Mouse (Mus musculus) brain, embryonic 18.5 days (tissue): ENCODE data around the gene Ncoa3.

Experiments used
- DNase-seq: peaks from one replicate; pipeline ENCODE4 v3.0.0-alpha.2; 2012; ENCODE audit warnings: low read depth, low spot score

The Ncoa3 gene

DNA sequence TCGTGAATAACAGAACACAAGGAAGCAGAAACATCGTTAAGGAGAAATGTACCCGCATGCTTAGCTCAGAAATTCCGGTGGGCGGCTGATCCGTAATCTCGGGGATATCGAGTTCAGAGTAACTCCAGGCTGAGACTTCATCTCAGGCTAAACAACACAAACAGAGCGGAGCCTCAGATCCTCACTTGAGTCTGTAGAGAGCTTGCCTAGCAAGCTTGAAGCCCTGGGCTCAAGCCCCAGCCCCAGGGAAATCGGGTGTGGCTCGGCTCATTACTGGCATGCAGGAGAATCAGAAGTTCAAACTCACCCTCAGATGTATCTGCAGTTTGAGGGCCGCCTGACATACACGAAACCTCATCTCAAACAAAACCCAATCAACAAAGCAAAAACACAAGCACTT, 22.5 kb upstream of the Ncoa3 start:
- no peak for DNase-seq

DNA sequence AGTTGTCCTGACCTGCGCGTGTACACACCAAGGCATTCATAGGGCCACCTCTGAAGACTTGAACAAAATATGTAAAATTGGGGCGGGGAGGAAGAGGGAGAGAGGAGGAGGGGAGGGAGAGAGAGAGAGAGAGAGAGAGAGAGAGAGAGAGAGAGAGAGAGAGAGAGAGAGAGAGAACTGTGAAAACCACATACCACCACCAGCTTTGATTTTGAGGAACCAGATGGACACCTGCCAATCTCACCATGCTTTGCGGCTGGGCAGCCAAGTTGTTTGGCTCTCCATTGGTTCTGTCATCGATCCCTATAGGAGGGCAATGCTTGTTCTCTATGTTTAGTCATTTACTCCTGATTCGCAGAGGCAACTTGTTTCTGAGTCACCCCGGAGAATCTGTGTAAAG, 21.7 kb upstream of the Ncoa3 start:
- no peak for DNase-seq

DNA sequence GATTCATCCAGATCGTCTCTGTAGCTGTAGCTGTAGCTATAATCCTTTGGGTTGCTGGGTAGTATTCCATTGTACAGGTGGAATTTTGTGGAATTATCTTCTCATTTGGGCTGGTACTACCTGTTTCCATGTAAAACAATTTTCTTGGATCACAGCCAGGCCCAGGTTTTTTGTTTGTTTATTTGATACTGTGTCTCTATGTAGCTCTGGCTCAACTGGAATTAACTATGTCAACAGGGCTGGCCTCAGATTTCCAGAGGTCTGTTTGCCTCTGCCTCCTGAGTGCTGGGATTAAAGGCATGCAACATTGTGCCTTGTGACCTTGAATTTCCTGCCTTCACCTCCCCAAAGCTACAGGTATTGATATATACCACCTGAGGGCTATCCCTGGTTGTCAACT, 18.1 kb upstream of the Ncoa3 start:
- DNase-seq: no peak

DNA sequence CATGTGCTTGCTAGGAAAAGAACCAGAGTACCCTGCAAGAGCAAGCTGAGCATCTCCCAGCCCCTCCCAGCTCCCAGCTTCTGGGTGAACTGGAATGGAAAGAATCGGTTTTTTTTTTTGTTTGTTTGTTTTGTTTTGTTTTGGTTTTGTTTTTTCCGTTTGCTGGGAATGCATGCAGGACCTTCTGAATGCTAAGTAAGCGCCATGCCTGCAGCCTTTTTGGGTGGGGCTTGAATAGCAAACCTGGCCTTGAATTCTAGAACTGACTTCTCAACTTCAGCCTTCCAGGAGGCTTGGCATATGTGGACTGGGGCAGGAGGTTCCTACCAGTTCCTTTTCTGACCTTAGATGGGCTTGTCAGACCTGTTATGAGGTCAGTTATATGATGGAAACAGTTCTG, 16.2 kb upstream of the Ncoa3 start:
- no peak for DNase-seq

DNA sequence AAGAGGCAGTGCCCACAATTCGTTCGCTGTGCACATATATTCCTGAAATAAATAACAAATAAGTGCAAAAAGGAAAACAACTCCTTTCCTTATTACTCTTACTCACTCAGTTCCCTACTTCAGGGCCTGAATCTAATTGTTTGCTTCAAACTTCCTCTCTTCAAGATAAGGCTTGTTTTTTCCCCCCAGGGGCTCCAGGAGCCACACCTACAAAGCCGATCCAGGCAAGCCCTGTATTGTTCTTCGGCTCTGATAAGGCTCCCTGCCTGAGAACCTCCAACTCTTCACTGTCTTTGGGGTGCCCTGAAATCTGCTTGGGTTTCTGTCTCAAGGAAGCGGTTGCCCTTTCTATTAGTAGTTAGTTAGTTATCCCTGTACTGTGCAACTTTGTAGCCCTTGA, 15.6 kb upstream of the Ncoa3 start:
- no peak for DNase-seq

DNA sequence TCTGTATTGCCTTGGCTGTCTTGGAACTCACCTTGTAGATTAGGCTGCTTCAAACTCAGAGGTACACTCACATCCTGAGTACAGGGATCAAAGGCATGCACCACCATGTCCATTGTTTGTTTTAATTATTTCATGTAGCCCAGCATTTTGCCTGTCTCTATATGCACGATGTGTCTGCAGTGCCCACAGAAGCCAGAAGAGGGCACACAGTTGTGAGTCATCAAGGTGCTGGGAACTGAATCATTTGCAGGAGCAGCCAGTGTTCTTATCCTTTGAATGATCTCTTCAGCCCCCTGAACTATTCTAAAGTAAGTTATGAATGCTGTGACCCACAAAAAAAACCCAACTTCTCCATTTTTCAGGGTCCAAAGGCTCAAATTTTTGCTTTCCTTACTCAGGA, 14.3 kb upstream of the Ncoa3 start:
- no peak for DNase-seq

DNA sequence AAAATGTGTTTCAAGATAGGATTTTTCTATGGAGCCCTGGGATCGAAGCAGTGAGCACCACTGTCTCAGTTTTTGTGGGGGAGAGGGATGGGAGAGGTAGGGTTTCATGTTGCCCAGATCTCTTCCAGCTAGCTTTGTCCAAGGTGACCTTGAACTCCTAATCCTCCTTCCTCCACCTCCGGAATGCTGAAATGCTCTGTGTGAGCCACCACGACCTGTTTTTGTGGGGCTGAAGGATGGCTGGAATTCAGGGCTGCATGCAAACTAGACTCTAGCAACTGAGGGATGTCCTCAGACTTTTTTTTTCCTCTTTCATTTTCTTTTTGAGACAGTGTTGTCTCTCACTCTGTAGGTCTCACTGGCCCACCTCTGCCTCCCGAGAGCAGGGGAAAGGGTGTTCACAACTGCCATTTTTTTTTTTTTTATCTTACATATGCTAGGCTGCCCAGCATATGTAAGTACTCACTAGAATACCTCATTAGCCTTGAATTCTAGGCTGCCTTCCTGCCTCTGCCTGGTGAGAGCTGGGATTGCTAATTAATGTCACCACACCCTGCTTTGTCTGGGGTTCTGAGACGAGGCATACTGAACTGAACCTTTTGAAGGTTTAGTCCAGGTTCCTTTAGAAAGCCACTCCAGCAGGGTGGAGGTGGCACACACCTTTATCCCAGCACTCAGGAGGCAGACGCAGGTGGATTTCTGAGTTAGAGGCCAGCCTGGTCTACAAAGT, 11.0 kb upstream of the Ncoa3 start:
- DNase-seq: no peak

DNA sequence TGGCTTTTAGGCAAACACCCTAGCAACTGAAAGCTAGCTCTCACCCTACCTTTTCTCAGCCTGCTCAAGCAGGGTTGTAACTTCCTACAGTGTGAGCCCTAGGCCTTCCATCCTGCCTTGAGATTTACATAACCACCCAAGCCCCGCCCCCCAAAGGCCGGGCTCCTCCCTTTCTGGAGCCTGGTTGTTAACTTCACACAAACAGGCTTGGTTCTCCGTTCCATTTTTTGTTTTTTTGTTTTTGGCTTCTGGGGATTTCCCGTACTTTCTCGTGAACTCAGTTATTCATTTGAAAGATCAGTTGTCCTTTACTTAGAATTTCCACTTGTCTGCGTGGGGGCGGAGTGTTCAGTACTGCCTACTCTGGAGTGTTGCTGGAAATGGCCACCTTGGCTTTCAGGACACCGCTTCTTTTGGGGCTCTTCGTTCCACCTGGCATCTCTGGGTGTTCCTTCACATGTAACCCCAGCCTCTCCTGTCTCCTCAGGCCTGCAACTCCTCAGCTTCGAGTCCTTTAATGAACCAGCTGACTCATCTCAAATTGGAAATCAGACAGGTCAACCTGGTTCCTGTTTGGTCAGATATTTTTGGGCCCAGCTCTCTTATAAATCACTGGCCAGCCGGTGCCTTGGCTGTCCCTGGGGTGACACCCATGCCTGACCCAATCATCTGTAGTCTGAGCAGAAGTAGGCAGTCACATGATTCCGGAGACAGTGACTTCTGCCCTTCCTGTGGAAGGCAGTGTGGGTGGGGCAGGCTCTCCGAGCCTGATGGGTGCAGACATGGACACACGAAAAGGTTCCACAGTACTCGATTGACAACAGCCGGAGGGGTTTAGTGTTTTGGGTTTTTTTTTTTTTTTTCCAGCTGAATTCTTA, 9.7 kb upstream of the Ncoa3 start:
- DNase-seq: no peak

DNA sequence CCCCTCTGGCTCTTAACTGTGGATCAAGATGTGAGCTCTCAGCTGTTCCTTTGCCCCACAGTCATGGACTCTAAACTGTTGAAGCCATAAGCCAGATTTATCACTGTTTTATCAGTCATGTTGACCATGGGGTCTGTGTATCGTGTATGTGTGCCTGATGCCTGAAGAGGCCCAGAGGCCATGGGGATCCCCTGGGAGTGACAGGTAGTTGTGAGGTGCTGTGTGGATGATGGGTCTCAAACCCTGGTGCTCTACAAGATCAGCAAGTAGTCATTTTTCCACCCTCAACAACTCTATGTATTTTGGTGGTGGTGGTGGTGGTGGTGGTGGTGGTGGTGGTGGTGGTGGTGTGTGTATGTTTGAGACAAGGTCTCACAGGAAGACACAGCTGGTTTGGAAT, 8.1 kb upstream of the Ncoa3 start:
- no peak for DNase-seq

DNA sequence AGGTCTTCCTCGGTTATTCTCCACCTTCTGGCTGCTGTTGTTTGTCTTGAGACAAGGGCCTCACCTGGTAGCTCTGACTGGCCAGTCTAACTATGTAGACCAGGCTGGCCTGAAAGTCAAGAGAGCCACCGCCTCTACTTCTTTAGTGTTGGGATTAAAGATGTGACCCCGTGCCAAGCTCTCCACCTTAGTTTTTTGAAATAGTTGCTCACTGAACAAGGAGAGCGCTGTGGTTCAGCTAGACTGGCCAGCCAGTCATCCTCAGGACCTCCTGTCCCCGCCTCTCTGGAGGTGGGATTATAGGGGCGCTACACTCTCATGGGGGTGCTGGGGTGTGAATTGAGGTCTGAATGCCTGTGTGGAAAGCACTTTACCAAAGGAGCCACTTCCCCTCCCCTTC, 7.5 kb upstream of the Ncoa3 start:
- no peak for DNase-seq

DNA sequence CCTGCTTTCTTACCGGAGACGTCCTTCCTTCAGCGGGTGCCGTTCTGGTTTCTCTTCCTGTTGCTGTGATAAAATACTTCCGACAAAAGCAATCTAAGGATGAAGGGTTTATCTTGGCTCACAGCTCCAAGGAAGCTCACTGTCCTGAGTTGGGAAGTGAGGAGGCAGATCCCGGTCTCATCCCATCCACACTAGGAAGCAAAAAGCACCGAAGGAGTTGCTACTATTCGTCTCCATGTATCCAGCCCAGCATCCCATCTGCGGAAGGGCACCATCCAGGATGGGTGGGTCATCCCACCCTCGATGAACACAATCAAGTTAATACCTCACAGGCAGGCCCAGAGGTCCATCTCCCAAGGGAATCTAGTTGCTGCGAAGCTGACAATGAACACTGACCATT, 6.9 kb upstream of the Ncoa3 start:
- DNase-seq: no peak

DNA sequence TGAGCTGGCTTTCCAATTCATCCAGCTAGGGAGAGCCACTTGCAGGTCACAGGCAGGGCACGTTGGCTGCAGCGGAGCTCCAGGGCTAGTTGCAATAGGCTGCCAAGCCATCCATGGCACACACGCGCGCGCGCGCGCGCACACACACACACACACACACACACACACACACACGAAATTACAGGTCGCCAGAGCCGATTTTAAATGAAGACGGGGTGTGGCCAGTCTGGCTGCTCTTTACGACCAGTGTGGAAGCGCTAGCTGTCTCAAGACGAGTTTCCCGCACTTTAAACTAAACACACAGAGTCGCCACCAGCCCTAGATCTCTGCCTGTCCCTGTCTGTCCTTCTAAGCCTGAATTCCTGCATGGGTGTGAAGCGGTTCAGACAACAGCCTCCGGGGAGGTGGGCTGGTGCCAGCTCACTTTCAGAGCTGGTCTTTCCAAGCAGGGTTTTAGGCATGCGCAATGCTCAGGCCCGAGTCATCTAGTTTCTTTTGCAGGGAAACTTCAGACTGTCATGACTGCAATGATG, 5.4 kb upstream of the Ncoa3 start:
- DNase-seq: no peak

DNA sequence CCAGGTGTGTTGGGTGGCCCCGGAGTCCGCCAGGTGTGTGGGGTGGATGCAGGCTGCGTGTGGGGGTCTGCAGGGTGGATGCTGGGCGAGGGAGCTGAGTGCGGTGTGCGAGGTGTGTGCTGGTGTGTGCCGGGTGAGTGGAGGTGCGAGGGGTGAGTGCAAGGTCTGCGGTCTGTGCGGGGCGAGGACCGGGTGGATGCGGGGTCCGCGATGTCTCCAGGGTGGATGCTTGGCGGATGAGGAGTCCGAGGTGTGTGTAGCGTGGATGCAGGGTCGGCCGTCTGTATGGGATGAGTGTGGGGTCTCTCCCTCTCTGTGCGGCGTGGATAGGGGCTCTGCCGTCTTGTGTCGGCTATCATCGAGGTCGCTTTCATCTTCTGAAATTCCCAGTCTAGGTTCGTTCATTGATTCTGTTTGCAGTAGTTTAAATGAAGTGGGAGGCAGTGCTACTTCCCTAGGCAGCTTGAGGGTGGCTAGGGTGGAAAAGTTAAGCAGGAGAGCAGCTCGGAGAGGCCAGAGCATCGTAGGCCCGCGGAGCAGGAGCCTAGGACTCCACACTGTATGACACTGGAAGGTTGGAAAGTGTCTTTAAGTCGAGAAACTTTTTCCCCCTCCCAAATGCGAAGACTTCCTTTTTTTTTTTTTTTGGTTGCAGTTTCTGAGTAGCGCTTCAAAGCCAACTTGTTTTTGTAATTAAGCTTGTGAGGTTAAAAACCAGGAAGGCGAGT, 901 bp downstream of the Ncoa3 start:
- DNase-seq: no peak

DNA sequence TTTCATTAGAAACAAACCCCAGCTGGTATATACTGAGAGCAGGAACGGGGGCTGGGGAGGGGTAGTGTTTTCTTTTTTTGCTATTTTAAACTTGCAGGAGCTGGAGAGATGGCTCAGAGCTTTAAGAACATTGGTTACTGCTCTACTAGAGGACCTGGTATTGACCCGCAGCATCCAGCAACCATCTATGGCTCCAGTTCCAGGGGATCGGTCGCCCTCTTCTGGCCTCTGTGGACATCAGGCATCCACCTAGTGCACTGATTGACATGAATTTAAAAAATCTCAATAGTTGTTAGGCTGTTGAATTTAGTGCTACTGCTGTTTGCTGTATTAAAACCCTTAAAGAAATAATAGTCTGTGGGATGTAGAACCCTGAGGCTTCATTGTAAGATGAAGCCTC, 1.9 kb downstream of the Ncoa3 start:
- no peak for DNase-seq

DNA sequence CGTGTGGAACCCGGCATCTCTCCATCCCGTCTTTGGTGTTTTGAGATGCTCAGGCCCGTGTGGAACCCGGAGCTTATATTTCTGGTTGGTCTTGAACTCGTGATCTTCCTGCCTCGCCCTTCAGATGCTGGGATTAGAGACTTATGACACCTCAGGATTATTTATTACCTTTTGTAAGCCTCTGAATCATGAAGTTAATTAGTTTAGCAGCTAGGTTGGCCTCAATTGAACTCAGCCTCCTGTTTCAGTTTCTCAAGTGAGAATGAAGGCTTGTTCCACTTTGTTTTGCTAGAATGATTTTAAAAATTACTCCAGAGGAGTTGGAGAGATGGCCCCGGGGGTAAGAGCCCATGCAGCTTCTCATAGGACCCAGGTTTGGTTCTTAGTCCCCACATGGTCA, 3.3 kb downstream of the Ncoa3 start:
- DNase-seq: no peak

DNA sequence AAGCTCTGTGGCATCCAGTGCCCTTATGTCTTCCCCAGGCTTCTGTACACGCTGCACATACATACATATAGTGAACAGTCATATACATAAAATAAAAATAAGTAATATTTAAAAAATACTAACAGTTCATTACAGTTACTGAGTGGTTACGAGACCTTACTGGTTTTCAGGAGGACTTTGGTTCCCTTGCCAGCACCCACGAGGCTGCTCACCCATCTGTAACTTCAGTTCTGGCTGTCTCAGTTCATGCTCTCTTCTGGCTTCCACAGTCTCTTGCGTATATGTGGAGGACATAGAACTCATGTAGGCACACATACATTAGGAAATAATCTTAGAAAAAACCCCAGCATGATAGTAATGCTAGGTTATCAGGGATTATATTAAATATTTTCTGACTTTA, 3.7 kb downstream of the Ncoa3 start:
- no peak for DNase-seq

DNA sequence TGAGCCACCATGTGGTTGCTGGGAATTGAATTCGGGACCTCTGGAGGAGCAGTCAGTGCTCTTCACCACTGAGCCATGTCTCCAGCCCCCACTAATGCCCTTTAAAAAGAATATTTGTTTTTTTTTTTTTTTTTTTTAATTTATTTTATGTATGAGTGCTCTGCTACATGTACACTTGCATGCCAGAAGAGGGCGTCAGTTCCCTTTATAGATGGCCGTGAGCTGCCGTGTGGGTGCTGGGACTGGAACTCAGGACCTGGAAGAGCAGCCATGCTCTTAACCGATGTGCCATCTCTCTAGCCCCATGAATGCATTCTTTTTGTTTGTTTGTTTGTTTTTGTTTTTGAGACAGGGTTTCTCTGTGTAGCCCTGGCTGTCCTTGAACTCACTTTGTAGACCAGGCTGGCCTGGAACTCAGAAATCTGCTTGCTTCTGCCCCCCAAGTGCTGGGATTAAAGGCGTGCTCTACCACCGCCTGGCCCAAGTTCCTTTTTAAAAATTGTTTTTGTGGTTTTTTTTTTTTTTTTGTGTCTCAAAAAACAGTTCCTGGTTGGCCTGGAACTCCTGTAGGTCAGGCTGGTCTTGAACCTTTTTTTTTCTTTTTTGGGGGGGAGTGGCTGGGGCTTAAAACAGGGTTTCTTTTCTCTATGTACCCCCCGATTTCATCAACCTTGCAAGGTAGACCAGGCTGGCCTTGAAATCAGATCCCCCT, 5.0 kb downstream of the Ncoa3 start:
- DNase-seq: no peak

DNA sequence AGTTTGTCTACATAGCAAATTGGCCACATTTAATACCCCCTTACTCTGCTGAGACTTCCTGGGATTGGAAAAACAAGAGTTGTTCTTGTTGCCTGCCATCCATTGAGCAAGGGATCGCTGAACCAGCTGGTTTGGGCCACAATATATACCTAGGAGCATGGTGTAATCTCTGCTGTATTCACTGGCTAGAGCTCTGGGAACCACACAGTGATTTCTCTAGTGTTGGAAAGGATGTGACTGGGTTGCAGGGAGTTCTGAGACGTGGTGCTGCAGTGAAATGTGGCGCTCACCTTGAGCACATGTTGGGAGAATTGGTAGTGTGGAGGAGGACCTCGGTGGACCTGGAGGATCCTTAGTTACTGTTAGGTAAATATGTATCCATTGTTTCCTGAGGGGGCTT, 6.5 kb downstream of the Ncoa3 start:
- no peak for DNase-seq

DNA sequence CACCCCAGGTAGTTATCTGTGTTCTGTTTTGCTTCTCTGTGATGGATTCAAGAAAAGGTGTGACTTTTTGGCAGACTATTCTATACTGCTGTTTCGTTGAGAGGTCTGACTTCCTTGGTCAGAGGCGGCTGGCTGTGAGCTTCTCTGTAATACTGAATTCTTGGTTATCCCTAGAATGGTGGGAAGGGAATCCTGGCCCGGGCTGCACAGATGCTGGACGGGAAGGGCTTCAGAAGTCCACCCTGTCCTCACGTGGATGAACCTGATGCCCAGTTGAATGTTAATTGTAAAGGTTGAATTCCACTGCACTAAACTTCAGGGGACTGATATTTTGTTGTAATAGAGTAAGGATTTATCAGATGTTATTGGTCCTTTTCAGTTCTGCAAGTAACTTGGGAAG, 7.4 kb downstream of the Ncoa3 start:
- DNase-seq: no peak

DNA sequence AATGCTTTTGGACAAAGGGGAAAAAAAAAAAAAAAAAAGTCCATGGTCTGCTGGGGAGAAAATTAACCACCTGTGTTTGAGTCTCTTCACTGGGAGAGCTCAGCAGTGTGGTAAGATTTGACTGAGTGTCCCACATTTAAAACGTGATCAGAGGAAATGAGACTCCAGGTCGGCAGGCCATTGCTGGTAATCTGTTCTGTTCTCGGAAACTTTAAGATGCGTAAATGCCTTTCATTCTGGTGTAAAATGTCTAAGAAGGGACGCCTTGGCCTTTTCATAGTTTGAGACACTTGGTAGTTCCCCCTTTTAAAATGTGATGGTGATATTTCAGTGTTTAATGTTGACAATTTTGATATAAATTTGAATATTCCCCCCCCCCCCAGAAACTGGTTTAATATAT, 7.8 kb downstream of the Ncoa3 start:
- no peak for DNase-seq

DNA sequence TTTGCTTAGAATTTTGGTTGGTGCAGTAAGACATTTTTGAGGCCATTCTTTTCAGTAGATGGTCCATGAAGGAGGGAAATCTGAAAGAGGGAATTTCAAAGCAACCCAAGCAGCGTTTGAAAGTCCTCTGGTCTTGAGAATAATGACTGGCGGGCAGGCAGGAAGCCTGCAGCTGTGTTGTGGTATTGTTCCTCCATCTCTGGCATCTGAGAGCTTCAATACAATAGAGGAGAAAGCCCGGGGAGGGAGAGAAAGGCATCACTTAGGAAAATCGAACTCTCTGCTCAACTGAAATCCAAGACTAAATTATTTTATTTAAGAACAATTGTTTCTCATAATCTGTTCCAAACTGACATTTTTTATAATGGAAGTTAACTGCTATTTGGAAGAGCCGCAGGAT, 8.3 kb downstream of the Ncoa3 start:
- no peak for DNase-seq

DNA sequence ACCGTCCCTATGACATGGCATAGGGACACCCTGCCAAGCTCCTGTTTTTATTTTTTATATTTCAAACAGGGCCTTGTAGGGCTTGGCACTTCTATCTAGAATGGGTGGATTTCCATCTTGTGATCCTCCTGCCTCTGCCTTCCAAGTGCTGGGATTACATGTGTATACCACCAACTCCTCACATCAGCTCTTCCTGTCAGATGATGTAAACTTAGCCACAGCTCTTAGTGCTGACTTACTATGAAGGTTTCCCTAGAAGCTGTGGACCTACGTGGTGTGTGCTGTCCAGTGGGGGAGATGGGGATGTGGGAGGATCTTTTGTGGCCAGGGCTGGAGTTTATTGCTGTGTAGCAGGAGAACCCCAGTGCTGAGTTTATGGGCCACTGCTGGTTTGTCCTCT, 8.9 kb downstream of the Ncoa3 start:
- DNase-seq: no peak
